8 mouse cellular contexts compared by ENCODE assay signal in genomic region chr6:146978691-146979114, GRCm38 (mm10). TPM values are rescaled to one million over a fixed set of nuclear protein-coding genes. Genes with fewer than 3 reads are reported as not detected.
A peak's percentile ranks its signal among the peaks of the same experiment; 100 is the strongest.
DNase-seq lines count a peak whose midpoint lies in the region; ATAC-seq lines count a peak whose summit lies in the region.

No protein-coding gene starts in this region.

- H3K27ac ChIP-seq in embryonic facial prominence, embryonic 11.5 days (replicated peaks; ENCODE audit: low read depth, low read length) = no peak overlapping the region
- no peak overlapping the region for H3K27ac ChIP-seq in embryonic facial prominence, embryonic 10.5 days (replicated peaks)
- no peak overlapping the region for H3K27ac ChIP-seq in midbrain, embryonic 16.5 days (ENCODE audit: low read length)

- peak; percentile 45 for DNase-seq in embryonic facial prominence, embryonic 11.5 days (ENCODE audit: low spot score)
- no peak for DNase-seq in embryonic facial prominence, embryonic 10.5 days (ENCODE audit: low spot score)
- DNase-seq in thymus, postnatal 0 days (ENCODE audit: low spot score) = peak; percentile 9
- DNase-seq in thymus, postnatal 14 days = no peak
- DNase-seq in kidney, postnatal 10 days = peak; percentile 48
- DNase-seq in neural tube, embryonic 10.5 days (ENCODE audit: extremely low spot score, low spot score) = no peak
- DNase-seq in urinary bladder, postnatal 14 days (ENCODE audit: low spot score) = no peak

- H3K9me3 ChIP-seq in embryonic facial prominence, embryonic 11.5 days (replicated peaks; ENCODE audit: control insufficient read depth, low read length) = no peaks in the 10 kb centered on the region
- no peaks in the 10 kb centered on the region for H3K9me3 ChIP-seq in embryonic facial prominence, embryonic 10.5 days
- H3K9me3 ChIP-seq in midbrain, embryonic 16.5 days (replicated peaks; ENCODE audit: control insufficient read depth, low read length, poor library complexity, severe bottlenecking) = no peaks in the 10 kb centered on the region

- 62% methylated on average over 5 of the region's 5 CpGs for WGBS in embryonic facial prominence, embryonic 11.5 days
- 66% methylated on average over 5 of the region's 5 CpGs for WGBS in embryonic facial prominence, embryonic 10.5 days
- 65% methylated on average over 5 of the region's 5 CpGs for WGBS in midbrain, embryonic 16.5 days

- no peaks in the 10 kb centered on the region for H3K4me1 ChIP-seq in embryonic facial prominence, embryonic 11.5 days (ENCODE audit: control insufficient read depth, insufficient read depth, low read length)
- H3K4me1 ChIP-seq in embryonic facial prominence, embryonic 10.5 days = peaks cover 17% of the 10 kb centered on the region
- H3K4me1 ChIP-seq in midbrain, embryonic 16.5 days (ENCODE audit: control insufficient read depth, insufficient read depth, low read length) = no peaks in the 10 kb centered on the region; the same call in 1 of the 2 replicates

- H3K4me2 ChIP-seq in embryonic facial prominence, embryonic 11.5 days (ENCODE audit: low read depth, low read length) = no peak overlapping the region
- no peak overlapping the region for H3K4me2 ChIP-seq in midbrain, embryonic 16.5 days (ENCODE audit: low read length)

- H3K9ac ChIP-seq in embryonic facial prominence, embryonic 11.5 days (replicated peaks; ENCODE audit: low read length) = no peak overlapping the region
- no peak overlapping the region for H3K9ac ChIP-seq in midbrain, embryonic 16.5 days (ENCODE audit: low read depth, low read length)

- H3K36me3 ChIP-seq in embryonic facial prominence, embryonic 11.5 days (replicated peaks; ENCODE audit: control insufficient read depth, insufficient read depth, low read depth, low read length) = no peaks in the 10 kb centered on the region
- no peaks in the 10 kb centered on the region; the same call in none of the 2 replicates for H3K36me3 ChIP-seq in embryonic facial prominence, embryonic 10.5 days (replicated peaks)
- H3K36me3 ChIP-seq in midbrain, embryonic 16.5 days (ENCODE audit: control insufficient read depth, insufficient read depth, low read length) = no peaks in the 10 kb centered on the region

- no peaks in the 10 kb centered on the region for H3K27me3 ChIP-seq in embryonic facial prominence, embryonic 11.5 days (ENCODE audit: control insufficient read depth, insufficient read depth, low read length)
- no peaks in the 10 kb centered on the region for H3K27me3 ChIP-seq in embryonic facial prominence, embryonic 10.5 days (replicated peaks; ENCODE audit: low read depth, poor library complexity, severe bottlenecking)
- H3K27me3 ChIP-seq in midbrain, embryonic 16.5 days (ENCODE audit: control insufficient read depth, insufficient read depth, low read depth, low read length) = no peaks in the 10 kb centered on the region

- ATAC-seq in embryonic facial prominence, embryonic 11.5 days (replicated peaks; ENCODE audit: insufficient number of reproducible peaks, low FRiP score, low TSS enrichment, low read depth) = no peak
- ATAC-seq in midbrain, embryonic 16.5 days = no peak

- H3K4me3 ChIP-seq in embryonic facial prominence, embryonic 11.5 days (ENCODE audit: low read depth, low read length) = no peak overlapping the region
- H3K4me3 ChIP-seq in embryonic facial prominence, embryonic 10.5 days = no peak overlapping the region
- H3K4me3 ChIP-seq in midbrain, embryonic 16.5 days (ENCODE audit: low read depth, low read length) = no peak overlapping the region

RNA-seq across cellular contexts. Expression of gene 1700034J05Rik, which starts 24.5 kb away (rescaled TPM):
- polyA plus RNA-seq in embryonic facial prominence, embryonic 11.5 days (2014; fragmentation: Nextera tagmentation; extraction: Ambion mirVana) = 0.07 TPM in 1 of 2 replicates, not detected in the other
- polyA plus RNA-seq in embryonic facial prominence, embryonic 10.5 days (2016; fragmentation: Nextera tagmentation; extraction: Ambion mirVana) = 0.14 and 0.27 TPM in 2 replicates
- not detected in 2 replicates for polyA plus RNA-seq in thymus, postnatal 0 days (2015; fragmentation: Nextera tagmentation; extraction: Ambion mirVana)
- 0.06 TPM in 1 of 2 replicates, not detected in the other for polyA plus RNA-seq in midbrain, embryonic 16.5 days (2015; fragmentation: Nextera tagmentation; extraction: Ambion mirVana)

RNA-seq across cellular contexts. Expression of gene Rep15, which starts 53.7 kb away (rescaled TPM):
- 0.86 and 1.5 TPM in 2 replicates for polyA plus RNA-seq in embryonic facial prominence, embryonic 11.5 days (2014; fragmentation: Nextera tagmentation; extraction: Ambion mirVana)
- 1.0 and 1.2 TPM in 2 replicates for polyA plus RNA-seq in embryonic facial prominence, embryonic 10.5 days (2016; fragmentation: Nextera tagmentation; extraction: Ambion mirVana)
- polyA plus RNA-seq in thymus, postnatal 0 days (2015; fragmentation: Nextera tagmentation; extraction: Ambion mirVana) = 0.30 and 0.42 TPM in 2 replicates
- polyA plus RNA-seq in midbrain, embryonic 16.5 days (2015; fragmentation: Nextera tagmentation; extraction: Ambion mirVana) = 0.66 and 0.89 TPM in 2 replicates

Comparison
In these comparisons a context has a peak if more than half of its experiments do, and no peak if none do; other contexts are left out.
1. DNase-seq: peak in embryonic facial prominence, embryonic 11.5 days (single experiment), thymus, postnatal 0 days (single experiment) and kidney, postnatal 10 days (single experiment); none in embryonic facial prominence, embryonic 10.5 days (single experiment), thymus, postnatal 14 days (single experiment), neural tube, embryonic 10.5 days (single experiment) and urinary bladder, postnatal 14 days (single experiment).